Mouse (Mus musculus) heart, adult 9 months (tissue): ENCODE data around the gene 6430550D23Rik.

Experiments used
- DNase-seq, 2 experiments: peaks; one replicate each; pipeline ENCODE4 v3.0.0; 2022; ENCODE audit warnings: low spot score in 2 of 2

The 6430550D23Rik gene

GRCm38 (mm10) chr2:156007888-156008532 is at the start of gene 6430550D23Rik, which contains the start of gene Ergic3:
Gene 6430550D23Rik (minus strand): TSS chr2:156007977.
Gene Ergic3 (plus strand): TSS chr2:156008045.
- DNase-seq: peak; percentile 98

GRCm38 (mm10) chr2:156052816-156053215 is 45.0 kb upstream of the 6430550D23Rik start, which contains the start of gene Fer1l4:
Gene Fer1l4 (minus strand): TSS chr2:156052947.
- no peak for DNase-seq

GRCm38 (mm10) chr2:156047929-156048328 is 40.2 kb upstream of the 6430550D23Rik start:
- DNase-seq: no peak

GRCm38 (mm10) chr2:156042903-156043302 is 35.1 kb upstream of the 6430550D23Rik start:
- DNase-seq: no peak

- DNase-seq: no peak
Measured at GRCm38 (mm10) chr2:156039390-156039789, 31.6 kb upstream of the 6430550D23Rik start.

- no peak for DNase-seq
Measured at GRCm38 (mm10) chr2:156025482-156025881, 17.7 kb upstream of the 6430550D23Rik start.

- DNase-seq: no peak
Measured at GRCm38 (mm10) chr2:156021765-156022164, 14.0 kb upstream of the 6430550D23Rik start.

- no peak for DNase-seq
Measured at GRCm38 (mm10) chr2:156021219-156021618, 13.4 kb upstream of the 6430550D23Rik start.

- DNase-seq: no peak
Measured at GRCm38 (mm10) chr2:156018106-156018505, 10.3 kb upstream of the 6430550D23Rik start.

GRCm38 (mm10) chr2:156005393-156005792 is 2.4 kb downstream of the 6430550D23Rik start:
- DNase-seq: no peak

- DNase-seq: peak; percentile 40 to 49
Measured at GRCm38 (mm10) chr2:155991863-155992321, 15.9 kb downstream of the 6430550D23Rik start.

- no peak for DNase-seq
Measured at GRCm38 (mm10) chr2:155991151-155991550, 16.6 kb downstream of the 6430550D23Rik start.

GRCm38 (mm10) chr2:155989085-155989484 is 18.7 kb downstream of the 6430550D23Rik start:
- no peak for DNase-seq

GRCm38 (mm10) chr2:155987131-155987530 is 20.6 kb downstream of the 6430550D23Rik start:
- DNase-seq: no peak

GRCm38 (mm10) chr2:155985776-155986175 is 22.0 kb downstream of the 6430550D23Rik start:
- no peak for DNase-seq

GRCm38 (mm10) chr2:155979328-155979991 is 28.3 kb downstream of the 6430550D23Rik start:
- DNase-seq: peak; percentile 42 to 71

- no peak for DNase-seq
Measured at GRCm38 (mm10) chr2:155974087-155974731, 33.6 kb downstream of the 6430550D23Rik start.

GRCm38 (mm10) chr2:155973348-155973747 is 34.4 kb downstream of the 6430550D23Rik start:
- no peak for DNase-seq

GRCm38 (mm10) chr2:155962991-155963390 is 44.8 kb downstream of the 6430550D23Rik start:
- DNase-seq: peak in 1 of 2 experiments; percentile 14

- DNase-seq: no peak
Measured at GRCm38 (mm10) chr2:155961862-155962261, 45.9 kb downstream of the 6430550D23Rik start.

GRCm38 (mm10) chr2:155959981-155960380 is 47.8 kb downstream of the 6430550D23Rik start:
- no peak for DNase-seq
